Mouse (Mus musculus) left cerebral cortex, adult 6 months (tissue): ENCODE measurements around the gene Mrpl19. TPM values are rescaled to one million over a fixed set of nuclear protein-coding genes. Genes with fewer than 3 reads are reported as not detected.

Experiments used
- long read RNA-seq, 2 experiments: library from polyadenylated mRNA; unstranded; transcript quantifications; one replicate each; pipeline ENCODE4 v2.0.0; 2019 to 2020
- polyA plus RNA-seq: library from polyadenylated mRNA; unstranded; fragments of <200 nt; fragmentation: Nextera tagmentation; gene quantifications from 2 replicates; pipeline ENCODE4 v1.2.3, GENCODE M21; 2021

The Mrpl19 gene
- 24.9 and 42.0 TPM in 2 replicates for polyA plus RNA-seq
- long read RNA-seq, experiment 1, full-length matches to known transcripts: 114 of 121 reads
- long read RNA-seq, experiment 1, partial matches to known transcripts: 1 of 121 reads
- long read RNA-seq, experiment 1, other reads (novel, unspliced or antisense): 6 of 121 reads
- long read RNA-seq, experiment 2, full-length matches to known transcripts: 80 of 97 reads
- long read RNA-seq, experiment 2, partial matches to known transcripts: 5 of 97 reads
- long read RNA-seq, experiment 2, other reads (novel, unspliced or antisense): 12 of 97 reads

DNA sequence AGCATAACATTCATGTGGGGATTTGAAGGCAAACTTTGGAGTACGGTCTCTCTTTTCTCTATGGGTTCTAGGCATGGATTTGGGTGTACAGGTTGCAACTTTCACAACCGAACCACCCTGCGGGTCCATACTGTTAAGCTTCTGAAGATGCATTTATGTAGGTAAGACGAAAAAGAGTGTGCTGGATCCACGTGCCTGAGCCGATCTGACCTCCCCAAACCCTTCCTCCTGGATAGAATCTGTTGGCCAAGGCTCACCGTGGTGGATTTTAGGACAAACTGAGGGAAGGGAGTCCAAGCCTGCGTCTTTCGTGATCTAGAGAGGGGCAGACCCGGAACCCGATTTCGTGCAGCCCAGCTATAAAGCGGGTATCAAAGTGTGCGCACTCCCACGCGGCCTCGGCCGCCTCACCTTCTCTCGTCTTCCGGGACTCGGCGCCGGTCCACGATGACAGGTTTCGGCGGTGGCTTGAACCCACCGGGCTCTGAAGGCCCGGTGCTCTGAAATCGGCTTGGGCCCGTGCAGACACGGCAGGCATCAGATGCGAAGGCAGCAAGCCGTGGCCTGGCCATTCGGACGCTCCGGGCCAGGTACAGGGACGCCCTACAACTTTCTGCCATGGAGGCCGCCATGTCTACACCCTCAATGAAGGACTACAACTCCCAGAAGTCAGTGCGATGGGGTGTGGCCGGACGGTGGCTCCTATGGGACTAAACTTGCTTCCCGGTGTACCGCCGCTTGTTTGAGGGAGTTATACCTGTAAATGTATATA, at the start of gene Mrpl19:
Mrpl19 (minus strand) TSS at position 663 of the 772 bp plus-strand sequence.

DNA sequence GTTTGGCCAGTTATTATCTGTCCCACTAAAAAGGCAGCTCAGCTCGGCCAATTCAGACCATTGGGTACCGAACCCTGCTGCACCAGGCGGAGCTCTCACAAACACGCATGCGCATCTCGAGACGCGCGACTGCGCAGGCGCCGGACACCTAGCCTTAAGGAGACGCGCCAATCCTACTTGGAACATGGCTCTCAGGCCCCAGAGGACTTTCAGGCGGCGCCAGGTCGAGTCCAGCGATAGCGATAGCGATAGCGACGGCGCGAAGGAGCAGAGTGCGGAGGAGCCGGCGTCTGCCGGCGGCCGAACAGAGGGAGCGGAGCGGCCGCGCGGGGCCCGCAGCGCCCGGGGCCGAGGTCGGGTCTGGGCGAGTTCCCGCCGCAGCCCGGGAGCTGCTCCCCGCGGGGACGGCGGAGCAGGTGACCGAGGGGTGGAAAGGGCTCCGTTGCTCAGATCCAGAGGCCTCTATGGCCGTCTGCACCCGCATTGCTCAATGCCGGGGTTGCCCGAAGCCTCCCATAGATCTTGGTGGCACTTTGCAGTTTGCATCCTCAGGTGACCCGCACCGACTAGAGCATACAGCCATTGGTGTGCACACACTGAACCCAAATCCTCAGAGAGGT, 42.1 kb downstream of the Mrpl19 start, which contains the start of gene Gcfc2:
Gcfc2 (plus strand) TSS at position 147 of the 620 bp plus-strand sequence.

Other genes with a start within 250 kb of the Mrpl19 start
- 0.90 and 0.98 TPM in 2 replicates for gene Gcfc2, start 42.3 kb downstream of the Mrpl19 start, polyA plus RNA-seq
- 13.0 and 22.3 TPM in 2 replicates for gene Eva1a, start 75.1 kb upstream of the Mrpl19 start, polyA plus RNA-seq